Mouse (Mus musculus): Measurements from ENCODE around the gene Sorcs1. TPM values are rescaled to one million over a fixed set of nuclear protein-coding genes. Genes with fewer than 3 reads are reported as not detected.

Sorcs1 gene
- polyA plus RNA-seq, 1 experiment from 2014 or later = 3.5 TPM

GRCm38 (mm10) chr19:50307046-50307445, 371.4 kb downstream of the Sorcs1 start:
- Histone ChIP-seq H3K36me3 (ENCODE audit: control insufficient read depth, insufficient read depth, low read length) (no peaks in the 10 kb centered on the region), H3K9me3 (ENCODE audit: control insufficient read depth, low read length) (no peaks in the 10 kb centered on the region), H3K27ac (replicated peaks; ENCODE audit: low read depth, low read length) (no peak overlapping the region), H3K9ac (ENCODE audit: low read depth, low read length) (no peak overlapping the region), H3K4me2 (ENCODE audit: low read depth, low read length) (no peak overlapping the region), H3K4me3 (ENCODE audit: low read depth, low read length) (no peak overlapping the region), H3K27me3 (replicated peaks; ENCODE audit: control insufficient read depth, insufficient read depth, low read length) (no peaks in the 10 kb centered on the region), H3K4me1 (ENCODE audit: control insufficient read depth, insufficient read depth, low read length) (no peaks in the 10 kb centered on the region)
- no peak for ATAC-seq (ENCODE audit: low read depth)
- WGBS = 74% methylated on average over 2 of the region's 2 CpGs
- DNase-seq (ENCODE audit: low spot score) = no peak

GRCm38 (mm10) chr19:50294205-50294604, 384.2 kb downstream of the Sorcs1 start:
- no peak for ATAC-seq (ENCODE audit: low read depth)
- Histone ChIP-seq H3K4me1 (ENCODE audit: control insufficient read depth, insufficient read depth, low read length) (no peaks in the 10 kb centered on the region), H3K4me3 (ENCODE audit: low read depth, low read length) (no peak overlapping the region), H3K36me3 (ENCODE audit: control insufficient read depth, insufficient read depth, low read length) (no peaks in the 10 kb centered on the region), H3K4me2 (ENCODE audit: low read depth, low read length) (no peak overlapping the region), H3K27ac (replicated peaks; ENCODE audit: low read depth, low read length) (no peak overlapping the region), H3K9me3 (ENCODE audit: control insufficient read depth, low read length) (no peaks in the 10 kb centered on the region), H3K27me3 (replicated peaks; ENCODE audit: control insufficient read depth, insufficient read depth, low read length) (no peaks in the 10 kb centered on the region), H3K9ac (ENCODE audit: low read depth, low read length) (no peak overlapping the region)
- 86% methylated on average over 7 of the region's 7 CpGs for WGBS
- no peak for DNase-seq (ENCODE audit: low spot score)

DNA sequence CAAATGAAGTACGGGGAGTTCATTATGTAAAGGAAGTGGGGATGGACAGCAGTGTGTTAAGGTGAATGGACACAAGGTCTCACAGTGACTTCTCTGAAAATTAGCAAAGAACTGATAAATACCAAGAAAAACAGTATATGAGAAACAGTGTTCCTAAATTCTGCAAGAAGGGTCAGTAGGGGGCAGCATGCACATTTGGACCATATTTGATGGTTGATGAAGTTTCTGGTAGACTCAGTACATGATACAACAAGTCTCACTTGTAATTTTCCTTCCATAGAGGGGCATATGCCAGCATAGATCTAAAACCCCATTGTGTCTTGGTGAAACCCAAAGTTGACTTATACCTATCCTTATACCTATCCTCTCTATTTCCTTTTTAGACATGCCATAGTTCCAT, 414.0 kb downstream of the Sorcs1 start:
- no peaks in the 10 kb centered on the region for H3K36me3 ChIP-seq (ENCODE audit: control insufficient read depth, insufficient read depth, low read length)
- no peak overlapping the region for H3K27ac ChIP-seq (replicated peaks; ENCODE audit: low read depth, low read length)
- no peaks in the 10 kb centered on the region for H3K27me3 ChIP-seq (replicated peaks; ENCODE audit: control insufficient read depth, insufficient read depth, low read length)
- peak; percentile 57 for DNase-seq (ENCODE audit: low spot score)
- 69% methylated on average over 1 of the region's 1 CpGs for WGBS
- H3K4me3 ChIP-seq (ENCODE audit: low read depth, low read length) = no peak overlapping the region
- H3K4me1 ChIP-seq (ENCODE audit: control insufficient read depth, insufficient read depth, low read length) = no peaks in the 10 kb centered on the region
- no peak overlapping the region for H3K9ac ChIP-seq (ENCODE audit: low read depth, low read length)
- no peak overlapping the region for H3K4me2 ChIP-seq (ENCODE audit: low read depth, low read length)
- ATAC-seq (ENCODE audit: low read depth) = no peak
- no peaks in the 10 kb centered on the region for H3K9me3 ChIP-seq (ENCODE audit: control insufficient read depth, low read length)

DNA sequence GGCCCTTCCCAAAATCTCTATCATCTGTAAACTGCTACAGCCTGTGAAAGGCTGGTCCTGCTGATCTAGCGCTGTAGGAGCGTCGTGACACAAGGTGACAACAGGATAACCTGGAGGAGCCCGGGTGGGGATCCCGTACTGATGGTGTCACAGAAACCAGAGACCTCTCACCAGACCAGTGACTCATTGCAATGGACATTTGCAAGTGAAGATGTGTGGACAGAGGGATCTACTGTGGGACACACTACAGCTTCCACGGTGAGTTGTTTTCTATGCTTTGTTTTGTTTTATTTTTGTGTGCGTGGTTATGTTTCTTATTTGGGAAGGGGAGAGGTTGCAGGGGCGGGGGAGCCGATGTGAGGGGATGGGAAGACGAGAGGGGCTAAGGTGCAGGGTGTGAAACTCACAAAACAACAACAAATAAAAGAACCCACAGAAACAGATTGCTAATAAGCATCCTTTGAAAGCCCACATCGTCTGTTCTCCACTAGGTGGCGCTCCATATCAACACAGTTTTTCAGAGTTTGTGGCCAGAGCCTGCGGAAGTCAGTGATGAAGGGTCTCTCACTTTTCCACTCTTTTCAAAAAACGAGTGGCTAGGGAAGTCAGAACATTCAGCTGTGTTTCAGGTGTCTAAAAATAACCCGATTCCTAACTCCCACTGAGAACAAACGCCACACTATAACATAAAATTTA, 419.6 kb downstream of the Sorcs1 start:
- Histone ChIP-seq H3K9ac (ENCODE audit: low read depth, low read length) (no peak overlapping the region), H3K27ac (replicated peaks; ENCODE audit: low read depth, low read length) (no peak overlapping the region), H3K36me3 (ENCODE audit: control insufficient read depth, insufficient read depth, low read length) (no peaks in the 10 kb centered on the region), H3K4me3 (ENCODE audit: low read depth, low read length) (no peak overlapping the region), H3K9me3 (ENCODE audit: control insufficient read depth, low read length) (no peaks in the 10 kb centered on the region), H3K27me3 (replicated peaks; ENCODE audit: control insufficient read depth, insufficient read depth, low read length) (no peaks in the 10 kb centered on the region), H3K4me1 (ENCODE audit: control insufficient read depth, insufficient read depth, low read length) (no peaks in the 10 kb centered on the region), H3K4me2 (ENCODE audit: low read depth, low read length) (no peak overlapping the region)
- WGBS = 37% methylated on average over 16 of the region's 16 CpGs
- ATAC-seq (ENCODE audit: low read depth) (no peak), DNase-seq (ENCODE audit: low spot score) (peak; percentile 75)

- Histone ChIP-seq H3K27ac (replicated peaks; ENCODE audit: low read depth, low read length) (no peak overlapping the region), H3K27me3 (replicated peaks; ENCODE audit: control insufficient read depth, insufficient read depth, low read length) (no peaks in the 10 kb centered on the region), H3K4me1 (ENCODE audit: control insufficient read depth, insufficient read depth, low read length) (no peaks in the 10 kb centered on the region), H3K36me3 (ENCODE audit: control insufficient read depth, insufficient read depth, low read length) (no peaks in the 10 kb centered on the region), H3K4me3 (ENCODE audit: low read depth, low read length) (no peak overlapping the region), H3K4me2 (ENCODE audit: low read depth, low read length) (no peak overlapping the region), H3K9me3 (ENCODE audit: control insufficient read depth, low read length) (no peaks in the 10 kb centered on the region), H3K9ac (ENCODE audit: low read depth, low read length) (no peak overlapping the region)
- 73% methylated on average over 5 of the region's 5 CpGs for WGBS
- no peak for DNase-seq (ENCODE audit: low spot score)
- no peak for ATAC-seq (ENCODE audit: low read depth)
Observed at GRCm38 (mm10) chr19:50220476-50220875, 458.0 kb downstream of the Sorcs1 start.

GRCm38 (mm10) chr19:50214466-50215228, 463.8 kb downstream of the Sorcs1 start:
- Histone ChIP-seq H3K4me3 (ENCODE audit: low read depth, low read length) (no peak overlapping the region), H3K4me1 (ENCODE audit: control insufficient read depth, insufficient read depth, low read length) (no peaks in the 10 kb centered on the region), H3K9ac (ENCODE audit: low read depth, low read length) (no peak overlapping the region), H3K4me2 (ENCODE audit: low read depth, low read length) (no peak overlapping the region), H3K27ac (replicated peaks; ENCODE audit: low read depth, low read length) (no peak overlapping the region), H3K9me3 (ENCODE audit: control insufficient read depth, low read length) (no peaks in the 10 kb centered on the region), H3K27me3 (replicated peaks; ENCODE audit: control insufficient read depth, insufficient read depth, low read length) (no peaks in the 10 kb centered on the region), H3K36me3 (ENCODE audit: control insufficient read depth, insufficient read depth, low read length) (no peaks in the 10 kb centered on the region)
- WGBS = 30% methylated on average over 7 of the region's 7 CpGs
- ATAC-seq (ENCODE audit: low read depth) (no peak), DNase-seq (ENCODE audit: low spot score) (peak; percentile 29)

GRCm38 (mm10) chr19:50210456-50210855, 468.0 kb downstream of the Sorcs1 start:
- 28% methylated on average over 7 of the region's 7 CpGs for WGBS
- Histone ChIP-seq H3K27ac (replicated peaks; ENCODE audit: low read depth, low read length) (no peak overlapping the region), H3K4me1 (ENCODE audit: control insufficient read depth, insufficient read depth, low read length) (no peaks in the 10 kb centered on the region), H3K4me2 (ENCODE audit: low read depth, low read length) (no peak overlapping the region), H3K4me3 (ENCODE audit: low read depth, low read length) (no peak overlapping the region), H3K27me3 (replicated peaks; ENCODE audit: control insufficient read depth, insufficient read depth, low read length) (no peaks in the 10 kb centered on the region), H3K36me3 (ENCODE audit: control insufficient read depth, insufficient read depth, low read length) (no peaks in the 10 kb centered on the region), H3K9me3 (ENCODE audit: control insufficient read depth, low read length) (no peaks in the 10 kb centered on the region), H3K9ac (ENCODE audit: low read depth, low read length) (no peak overlapping the region)
- DNase-seq (ENCODE audit: low spot score) (peak; percentile 34), ATAC-seq (ENCODE audit: low read depth) (peak; percentile 55; the same call in 1 of the 2 replicates)

GRCm38 (mm10) chr19:50204341-50204740, 474.1 kb downstream of the Sorcs1 start:
- 30% methylated on average over 6 of the region's 6 CpGs for WGBS

More at GRCm38 (mm10) chr19:50204341-50204740, 474.1 kb downstream of the Sorcs1 start:
- H3K36me3 ChIP-seq (ENCODE audit: control insufficient read depth, insufficient read depth, low read length) = no peaks in the 10 kb centered on the region
- no peak for ATAC-seq (ENCODE audit: low read depth)
- H3K27ac ChIP-seq (replicated peaks; ENCODE audit: low read depth, low read length) = no peak overlapping the region
- H3K4me1 ChIP-seq (ENCODE audit: control insufficient read depth, insufficient read depth, low read length) = no peaks in the 10 kb centered on the region
- H3K4me2 ChIP-seq (ENCODE audit: low read depth, low read length) = no peak overlapping the region
- peak; percentile 12 for DNase-seq (ENCODE audit: low spot score)
- H3K27me3 ChIP-seq (replicated peaks; ENCODE audit: control insufficient read depth, insufficient read depth, low read length) = no peaks in the 10 kb centered on the region
- no peak overlapping the region for H3K4me3 ChIP-seq (ENCODE audit: low read depth, low read length)
- no peaks in the 10 kb centered on the region for H3K9me3 ChIP-seq (ENCODE audit: control insufficient read depth, low read length)
- H3K9ac ChIP-seq (ENCODE audit: low read depth, low read length) = no peak overlapping the region

All from embryonic facial prominence, embryonic 14.5 days (tissue).